Mouse (Mus musculus): ENCODE data around the gene Tgfb3. TPM values are rescaled to one million over a fixed set of nuclear protein-coding genes. Genes with fewer than 3 reads are reported as not detected.

Gene Tgfb3
- total and polyA plus RNA-seq, 2 experiments: 0.46 to 0.84 TPM

DNA sequence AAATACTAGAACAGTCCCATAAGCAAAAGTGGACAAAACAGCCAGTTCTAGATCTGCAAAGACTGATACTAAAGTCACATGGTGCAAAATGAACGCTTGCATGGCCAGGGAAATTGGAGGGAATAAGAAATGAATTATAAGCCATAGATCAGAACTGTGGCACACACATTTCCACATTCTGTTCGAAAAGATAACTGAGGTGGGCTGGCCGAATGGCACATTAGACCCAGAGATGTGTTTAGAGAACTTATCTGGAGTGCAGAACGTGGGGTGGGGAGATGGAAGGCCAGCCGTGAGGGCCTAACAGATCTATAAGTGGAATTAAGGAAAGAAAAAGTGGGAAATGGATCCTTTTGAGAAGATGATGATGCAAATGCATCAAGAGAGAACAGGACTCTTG lies 27.4 kb downstream of the Tgfb3 start:
- DNase-seq (ENCODE audit: extremely low read depth, low read depth, low spot score): no peak
- no peak for TF ChIP-seq POLR2A (IDR thresholded peaks at IDR 0.05; ENCODE audit: extremely low read depth, insufficient read depth, low read length)
- TF ChIP-seq CTCF (IDR thresholded peaks at IDR 0.05; ENCODE audit: low read depth, low read length): no peak
- Histone ChIP-seq H3K27me3 (ENCODE audit: control insufficient read depth, insufficient read depth, low read length) (no peaks in the 10 kb centered on the region), H3K4me1 (ENCODE audit: control insufficient read depth, insufficient read depth, low read length) (no peaks in the 10 kb centered on the region), H3K27ac (replicated peaks; ENCODE audit: insufficient read depth, low read depth, low read length) (no peak overlapping the region), H3K4me3 (ENCODE audit: insufficient read depth, low read depth, low read length) (no peak overlapping the region), H3K9ac (ENCODE audit: low read depth, low read length) (no peak overlapping the region), H3K79me2 (ENCODE audit: control insufficient read depth, insufficient read depth, low read length) (no peaks in the 10 kb centered on the region), H3K36me3 (ENCODE audit: control insufficient read depth, insufficient read depth, low read length) (no peaks in the 10 kb centered on the region)
- WGBS: 95% methylated on average over 5 of the region's 5 CpGs

DNA sequence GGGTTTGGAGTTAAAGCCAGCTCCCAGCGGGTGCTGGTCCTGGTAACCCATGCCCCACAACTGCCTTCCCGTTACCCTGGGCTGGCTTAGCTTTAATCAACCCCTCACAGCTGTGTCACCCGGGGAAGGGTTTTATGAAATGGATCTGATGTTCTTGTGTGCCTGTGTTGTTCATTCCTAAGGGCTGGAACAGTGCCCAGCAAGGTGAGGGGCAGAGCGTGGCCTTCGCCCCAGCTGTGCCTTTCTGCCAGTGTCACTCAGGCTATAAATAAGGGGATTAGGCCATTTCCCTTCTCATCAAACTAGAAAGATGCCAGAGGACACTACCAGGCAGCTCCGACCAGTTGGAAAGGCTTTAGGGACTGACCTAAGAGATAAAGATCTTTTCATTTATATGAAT lies 29.0 kb downstream of the Tgfb3 start:
- no peaks in the 10 kb centered on the region for H3K27me3 ChIP-seq (ENCODE audit: control insufficient read depth, insufficient read depth, low read length)
- H3K4me1 ChIP-seq (ENCODE audit: control insufficient read depth, insufficient read depth, low read length): no peaks in the 10 kb centered on the region
- DNase-seq (ENCODE audit: extremely low read depth, low read depth, low spot score): no peak
- TF ChIP-seq CTCF (IDR thresholded peaks at IDR 0.05; ENCODE audit: low read depth, low read length) (no peak), POLR2A (IDR thresholded peaks at IDR 0.05; ENCODE audit: extremely low read depth, insufficient read depth, low read length) (no peak)
- H3K9ac ChIP-seq (ENCODE audit: low read depth, low read length): no peak overlapping the region
- no peak overlapping the region for H3K27ac ChIP-seq (replicated peaks; ENCODE audit: insufficient read depth, low read depth, low read length)
- no peak overlapping the region for H3K4me3 ChIP-seq (ENCODE audit: insufficient read depth, low read depth, low read length)
- WGBS: 85% methylated on average over 6 of the region's 6 CpGs
- H3K79me2 ChIP-seq (ENCODE audit: control insufficient read depth, insufficient read depth, low read length): no peaks in the 10 kb centered on the region
- H3K36me3 ChIP-seq (ENCODE audit: control insufficient read depth, insufficient read depth, low read length): no peaks in the 10 kb centered on the region

DNA sequence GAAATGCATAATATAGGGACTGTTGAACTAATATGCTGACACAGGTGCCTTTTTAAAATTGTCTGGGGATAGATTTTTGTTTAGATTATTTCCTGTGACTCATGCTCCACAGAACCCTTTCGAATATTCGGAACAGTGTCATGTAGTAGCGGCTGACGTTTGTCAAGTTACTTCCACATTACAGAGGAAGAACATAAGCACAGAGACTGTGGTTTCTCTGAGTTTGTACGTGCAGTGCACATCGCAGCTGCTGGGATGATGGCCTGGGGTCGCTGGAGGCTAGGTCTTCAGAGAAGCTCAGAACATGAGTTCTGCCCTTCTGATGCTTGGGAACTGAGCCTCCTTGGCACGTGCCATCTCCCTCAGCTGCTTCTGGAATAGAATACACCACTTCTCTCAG lies 31.5 kb downstream of the Tgfb3 start:
- Histone ChIP-seq H3K4me1 (ENCODE audit: control insufficient read depth, insufficient read depth, low read length) (no peaks in the 10 kb centered on the region), H3K36me3 (ENCODE audit: control insufficient read depth, insufficient read depth, low read length) (no peaks in the 10 kb centered on the region)

DNA sequence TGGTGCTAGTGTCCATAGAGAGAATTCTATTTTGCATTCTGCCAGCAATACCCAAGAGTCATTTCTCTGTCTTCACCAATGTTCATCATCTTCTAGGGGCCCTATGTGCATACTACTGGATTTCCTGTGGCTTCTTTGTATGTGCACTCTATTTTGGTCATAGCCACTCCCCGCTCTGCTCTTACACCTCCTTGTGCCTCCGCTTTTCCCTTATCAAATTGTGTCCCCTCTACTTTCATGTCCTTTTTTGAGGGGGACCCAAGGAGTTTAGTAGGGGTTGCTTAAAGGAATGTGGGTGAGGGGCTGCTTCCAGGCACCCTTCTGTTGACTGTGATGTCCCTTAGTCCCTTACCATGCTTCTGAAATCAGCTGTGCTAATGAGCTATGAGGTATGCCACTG lies 32.1 kb downstream of the Tgfb3 start:
- no peak for DNase-seq (ENCODE audit: extremely low read depth, low read depth, low spot score)
- no peak overlapping the region for H3K27ac ChIP-seq (replicated peaks; ENCODE audit: insufficient read depth, low read depth, low read length)
- no peaks in the 10 kb centered on the region for H3K27me3 ChIP-seq (ENCODE audit: control insufficient read depth, insufficient read depth, low read length)
- no peaks in the 10 kb centered on the region for H3K79me2 ChIP-seq (ENCODE audit: control insufficient read depth, insufficient read depth, low read length)
- WGBS: 98% methylated on average over 2 of the region's 2 CpGs
- no peak for TF ChIP-seq CTCF (IDR thresholded peaks at IDR 0.05; ENCODE audit: low read depth, low read length)
- no peak for TF ChIP-seq POLR2A (IDR thresholded peaks at IDR 0.05; ENCODE audit: extremely low read depth, insufficient read depth, low read length)
- no peak overlapping the region for H3K9ac ChIP-seq (ENCODE audit: low read depth, low read length)
- H3K4me3 ChIP-seq (ENCODE audit: insufficient read depth, low read depth, low read length): no peak overlapping the region
- no peaks in the 10 kb centered on the region for H3K36me3 ChIP-seq (ENCODE audit: control insufficient read depth, insufficient read depth, low read length)
- H3K4me1 ChIP-seq (ENCODE audit: control insufficient read depth, insufficient read depth, low read length): no peaks in the 10 kb centered on the region

More for the DNA sequence above, 31.5 kb downstream of the Tgfb3 start:
- Histone ChIP-seq H3K9ac (ENCODE audit: low read depth, low read length) (no peak overlapping the region), H3K79me2 (ENCODE audit: control insufficient read depth, insufficient read depth, low read length) (no peaks in the 10 kb centered on the region), H3K4me3 (ENCODE audit: insufficient read depth, low read depth, low read length) (no peak overlapping the region), H3K27ac (replicated peaks; ENCODE audit: insufficient read depth, low read depth, low read length) (no peak overlapping the region), H3K27me3 (ENCODE audit: control insufficient read depth, insufficient read depth, low read length) (no peaks in the 10 kb centered on the region)
- peak; percentile 22 for DNase-seq (ENCODE audit: extremely low read depth, low read depth, low spot score)
- TF ChIP-seq CTCF (IDR thresholded peaks at IDR 0.05; ENCODE audit: low read depth, low read length) (no peak), POLR2A (IDR thresholded peaks at IDR 0.05; ENCODE audit: extremely low read depth, insufficient read depth, low read length) (no peak)
- WGBS: 88% methylated on average over 8 of the region's 8 CpGs

DNA sequence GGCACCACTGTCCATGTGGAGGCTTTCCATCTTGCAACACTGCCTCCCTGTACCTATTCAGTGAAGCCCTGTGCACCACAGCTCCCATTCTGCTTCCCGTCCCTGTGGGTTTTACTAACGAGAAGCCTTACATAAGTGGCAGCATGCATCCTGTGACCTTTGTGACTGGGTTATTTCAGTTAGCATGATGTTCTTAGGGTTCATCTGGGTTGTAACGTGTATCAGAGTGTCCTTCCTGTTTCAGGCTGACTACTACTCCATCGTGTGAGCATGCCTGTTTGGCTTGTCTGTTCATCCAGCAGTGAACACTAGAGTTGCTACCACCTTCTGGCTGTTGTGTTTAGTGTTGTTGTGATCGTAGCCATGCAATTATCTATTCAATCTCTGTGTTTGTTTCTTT lies 32.7 kb downstream of the Tgfb3 start:
- WGBS: 77% methylated on average over 5 of the region's 5 CpGs
- Histone ChIP-seq H3K27ac (replicated peaks; ENCODE audit: insufficient read depth, low read depth, low read length) (no peak overlapping the region), H3K27me3 (ENCODE audit: control insufficient read depth, insufficient read depth, low read length) (no peaks in the 10 kb centered on the region), H3K9ac (ENCODE audit: low read depth, low read length) (no peak overlapping the region), H3K79me2 (ENCODE audit: control insufficient read depth, insufficient read depth, low read length) (no peaks in the 10 kb centered on the region), H3K4me1 (ENCODE audit: control insufficient read depth, insufficient read depth, low read length) (no peaks in the 10 kb centered on the region), H3K36me3 (ENCODE audit: control insufficient read depth, insufficient read depth, low read length) (no peaks in the 10 kb centered on the region), H3K4me3 (ENCODE audit: insufficient read depth, low read depth, low read length) (no peak overlapping the region)
- peak; percentile 48 for DNase-seq (ENCODE audit: extremely low read depth, low read depth, low spot score)
- TF ChIP-seq POLR2A (IDR thresholded peaks at IDR 0.05; ENCODE audit: extremely low read depth, insufficient read depth, low read length): no peak
- no peak for TF ChIP-seq CTCF (IDR thresholded peaks at IDR 0.05; ENCODE audit: low read depth, low read length)

DNA sequence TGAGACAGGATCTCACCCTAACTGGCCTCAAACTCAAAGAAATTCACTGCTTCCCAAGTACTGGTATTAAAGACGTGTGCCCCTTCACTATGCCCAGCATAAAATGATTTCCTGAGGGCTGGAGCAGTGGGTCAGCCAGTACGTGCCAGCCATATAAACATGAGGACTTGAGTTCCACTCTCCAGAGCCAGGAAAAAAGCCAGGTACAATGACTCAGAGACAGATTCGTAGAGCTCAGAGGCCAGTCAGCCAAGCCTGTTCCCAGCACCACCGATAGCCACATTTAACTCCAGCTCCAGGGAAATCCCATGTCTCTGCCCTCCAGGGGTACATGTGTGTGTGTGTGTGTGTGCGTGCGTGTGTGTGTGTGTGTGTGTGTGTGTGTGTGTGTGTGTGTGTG lies 39.1 kb downstream of the Tgfb3 start:
- Histone ChIP-seq H3K4me3 (ENCODE audit: insufficient read depth, low read depth, low read length) (no peak overlapping the region), H3K79me2 (ENCODE audit: control insufficient read depth, insufficient read depth, low read length) (no peaks in the 10 kb centered on the region), H3K27me3 (ENCODE audit: control insufficient read depth, insufficient read depth, low read length) (no peaks in the 10 kb centered on the region), H3K36me3 (ENCODE audit: control insufficient read depth, insufficient read depth, low read length) (no peaks in the 10 kb centered on the region), H3K27ac (replicated peaks; ENCODE audit: insufficient read depth, low read depth, low read length) (no peak overlapping the region), H3K9ac (ENCODE audit: low read depth, low read length) (no peak overlapping the region), H3K4me1 (ENCODE audit: control insufficient read depth, insufficient read depth, low read length) (no peaks in the 10 kb centered on the region)
- DNase-seq (ENCODE audit: extremely low read depth, low read depth, low spot score): no peak
- TF ChIP-seq CTCF (IDR thresholded peaks at IDR 0.05; ENCODE audit: low read depth, low read length) (no peak), POLR2A (IDR thresholded peaks at IDR 0.05; ENCODE audit: extremely low read depth, insufficient read depth, low read length) (no peak)
- 90% methylated on average over 4 of the region's 6 CpGs for WGBS
